Mouse (Mus musculus) ovary, adult 18-20 months (tissue): ENCODE measurements around the gene Sesn1.
"Not testable (repeated sequence)": the region's sequence is repeated elsewhere in the genome, so short reads cannot be mapped to it uniquely, and the experiment has no call there.

Experiments
- DNase-seq: peaks from one replicate; pipeline ENCODE4 v3.0.0; 2022; ENCODE audit warnings: low spot score, mixed read lengths

Sesn1 gene

GRCm38 (mm10) chr10:41912290-41912994 is 102.7 kb downstream of the Sesn1 start:
- no peak for DNase-seq

- peak; percentile 60 for DNase-seq
These were observed 117.0 kb downstream of the Sesn1 start for GRCm38 (mm10) chr10:41926726-41927125.

- DNase-seq: no peak
These were observed 121.2 kb downstream of the Sesn1 start for GRCm38 (mm10) chr10:41930966-41931365.

- DNase-seq: no peak
These were observed 122.2 kb downstream of the Sesn1 start for GRCm38 (mm10) chr10:41931962-41932361.

- DNase-seq: no peak
These were observed 123.2 kb downstream of the Sesn1 start for GRCm38 (mm10) chr10:41932943-41933342.

GRCm38 (mm10) chr10:41933536-41933935 is 123.8 kb downstream of the Sesn1 start:
- no peak for DNase-seq

GRCm38 (mm10) chr10:41934633-41935475 is 125.1 kb downstream of the Sesn1 start:
- peak; percentile 94 for DNase-seq

- no peak for DNase-seq
These were observed 125.7 kb downstream of the Sesn1 start for GRCm38 (mm10) chr10:41935476-41935829.

GRCm38 (mm10) chr10:41936100-41936499 is 126.4 kb downstream of the Sesn1 start:
- peak; percentile 69 for DNase-seq

- DNase-seq: no peak
These were observed 127.4 kb downstream of the Sesn1 start for GRCm38 (mm10) chr10:41937176-41937575.

- no peak for DNase-seq
These were observed 129.4 kb downstream of the Sesn1 start for GRCm38 (mm10) chr10:41939090-41939489.

- DNase-seq: not testable (repeated sequence)
These were observed 142.6 kb downstream of the Sesn1 start for GRCm38 (mm10) chr10:41952354-41952753.

GRCm38 (mm10) chr10:41952850-41953527 is 143.3 kb downstream of the Sesn1 start:
- no peak for DNase-seq

GRCm38 (mm10) chr10:41953528-41953864 is 143.8 kb downstream of the Sesn1 start:
- DNase-seq: no peak

GRCm38 (mm10) chr10:41957421-41958225 is 147.9 kb downstream of the Sesn1 start:
- DNase-seq: no peak
